Mouse (Mus musculus) CH12.LX (cell line): ENCODE results near the gene Larp4b. TPM values are rescaled to one million over a fixed set of nuclear protein-coding genes. Genes with fewer than 3 reads are reported as not detected.

ENCODE experiments used
- DNase-seq: peaks from one replicate; pipeline ENCODE4 v3.0.0-alpha.2; 2013; ENCODE audit errors: extremely low read depth
- H3K27ac ChIP-seq: 2 replicates; pipeline ENCODE4 v1.5.1; 2012; ENCODE audit warnings: low read depth, mild to moderate bottlenecking, control low read depth, moderate library complexity; ENCODE audit not compliant: insufficient read depth
- H3K27me3 ChIP-seq: replicated peaks from 2 replicates; pipeline ENCODE3; 2012; ENCODE audit warnings: inconsistent platforms
- H3K36me3 ChIP-seq, 2 experiments: replicated peaks in 1 of 2; 2 replicates each; pipeline versions ENCODE3 to v1.6.1; 2012; ENCODE audit warnings: inconsistent platforms in 1 of 2, low read length in 1 of 2, mild to moderate bottlenecking in 1 of 2, mixed read lengths in 1 of 2, moderate library complexity in 1 of 2; ENCODE audit not compliant: control insufficient read depth in 1 of 2, insufficient read depth in 1 of 2
- H3K4me1 ChIP-seq, 2 experiments: 2 replicates each; pipeline ENCODE4 v1.6.1; 2012; ENCODE audit warnings: inconsistent platforms in 1 of 2, moderate library complexity in 1 of 2; ENCODE audit not compliant: insufficient read depth in 2 of 2, control insufficient read depth in 1 of 2
- H3K4me2 ChIP-seq: 2 replicates; pipeline ENCODE4 v1.6.1; 2012; ENCODE audit warnings: low read depth, mild to moderate bottlenecking, control low read depth; ENCODE audit not compliant: poor library complexity, insufficient read depth, severe bottlenecking
- H3K4me3 ChIP-seq, 3 experiments: fragments of 150-350 bp in 1 of 3; sonication (generic) in 1 of 3; replicated peaks in 1 of 3; 2 replicates each; pipeline versions ENCODE3 to v1.5.1; 2011 to 2012; ENCODE audit warnings: low read depth in 2 of 3, low read length in 2 of 3, mild to moderate bottlenecking in 2 of 3, moderate library complexity in 2 of 3, control low read depth in 1 of 3, improper control_type of control experiment in 1 of 3, inconsistent platforms in 1 of 3, mixed read lengths in 1 of 3; ENCODE audit not compliant: poor library complexity in 1 of 3
- H3K79me2 ChIP-seq: replicated peaks from 2 replicates; pipeline ENCODE4 v1.6.1; 2012; ENCODE audit warnings: mild to moderate bottlenecking, moderate library complexity; ENCODE audit not compliant: control insufficient read depth, poor library complexity, insufficient read depth, severe bottlenecking; ENCODE audit errors: extremely low read depth
- H3K9ac ChIP-seq: 2 replicates; pipeline ENCODE4 v1.6.1; 2012; ENCODE audit warnings: low read depth, mild to moderate bottlenecking, control low read depth, moderate library complexity; ENCODE audit not compliant: insufficient read depth
- H3K9me3 ChIP-seq: replicated peaks from 2 replicates; pipeline ENCODE3; 2012; ENCODE audit warnings: low read length, inconsistent platforms, mixed read lengths
- CHD1 ChIP-seq: IDR thresholded peaks from 2 replicates; pipeline ENCODE4 v1.6.1; 2012; ENCODE audit warnings: low read depth, low read length, improper control_type of control experiment, inconsistent platforms
- E2F4 ChIP-seq: IDR thresholded peaks from 2 replicates; pipeline ENCODE4 v1.6.1; 2011; ENCODE audit warnings: low read depth, low read length, improper control_type of control experiment; ENCODE audit not compliant: insufficient replicate concordance
- HCFC1 ChIP-seq: IDR thresholded peaks from 2 replicates; pipeline ENCODE4 v1.6.1; 2012; ENCODE audit warnings: low read depth, mild to moderate bottlenecking, inconsistent platforms, low read length, improper control_type of control experiment
- IRF4 ChIP-seq: IDR thresholded peaks from 2 replicates; pipeline ENCODE4 v1.6.1; 2014; ENCODE audit warnings: low read depth, mild to moderate bottlenecking, inconsistent platforms, low read length, improper control_type of control experiment
- JUN ChIP-seq: IDR thresholded peaks from 2 replicates; pipeline ENCODE4 v1.6.1; 2011; ENCODE audit warnings: low read depth, mild to moderate bottlenecking, low read length, improper control_type of control experiment, moderate library complexity; ENCODE audit not compliant: insufficient read depth
- KAT2A ChIP-seq: IDR thresholded peaks from 2 replicates; pipeline ENCODE4 v1.6.1; 2012; ENCODE audit warnings: low read length, improper control_type of control experiment, inconsistent platforms; ENCODE audit not compliant: insufficient replicate concordance
- MAZ ChIP-seq: IDR thresholded peaks from 2 replicates; pipeline ENCODE4 v1.6.1; 2012; ENCODE audit warnings: low read depth, mild to moderate bottlenecking, inconsistent platforms, low read length, improper control_type of control experiment, moderate library complexity
- MEF2A ChIP-seq: IDR thresholded peaks from 2 replicates; pipeline ENCODE4 v1.6.1; 2014; ENCODE audit warnings: low read depth, mild to moderate bottlenecking, inconsistent platforms, low read length, improper control_type of control experiment, borderline replicate concordance
- MXI1 ChIP-seq: IDR thresholded peaks from 2 replicates; pipeline ENCODE4 v1.6.1; 2011; ENCODE audit warnings: mild to moderate bottlenecking, low read depth, low read length, improper control_type of control experiment
- MYC ChIP-seq: IDR thresholded peaks from 2 replicates; pipeline ENCODE4 v1.6.1; 2011; ENCODE audit warnings: low read depth, mild to moderate bottlenecking, improper control_type of control experiment, low read length
- NELFE ChIP-seq: IDR thresholded peaks from 2 replicates; pipeline ENCODE4 v1.6.1; 2011; ENCODE audit warnings: low read depth, low read length, improper control_type of control experiment
- POLR2A ChIP-seq: IDR thresholded peaks from 2 replicates; pipeline ENCODE4 v1.6.1; 2011; ENCODE audit warnings: low read depth, mild to moderate bottlenecking, improper control_type of control experiment, low read length
- POLR2AphosphoS2 ChIP-seq: IDR thresholded peaks from 2 replicates; pipeline ENCODE4 v1.6.1; 2011; ENCODE audit warnings: low read depth, low read length, improper control_type of control experiment
- RCOR1 ChIP-seq: conservative IDR thresholded peaks from 2 replicates; pipeline ENCODE4 v1.6.1; 2012; ENCODE audit warnings: low read depth, mild to moderate bottlenecking, inconsistent platforms, low read length, improper control_type of control experiment
- SIN3A ChIP-seq: IDR thresholded peaks from 2 replicates; pipeline ENCODE4 v1.6.1; 2012; ENCODE audit warnings: low read length, improper control_type of control experiment, inconsistent platforms
- SMC3 ChIP-seq: IDR thresholded peaks from 2 replicates; pipeline ENCODE4 v1.6.1; 2011; ENCODE audit warnings: low read depth, low read length, improper control_type of control experiment
- TCF12 ChIP-seq: IDR thresholded peaks from 2 replicates; pipeline ENCODE4 v1.6.1; 2014; ENCODE audit warnings: low read depth, mild to moderate bottlenecking, inconsistent platforms, low read length, improper control_type of control experiment
- UBTF ChIP-seq: IDR thresholded peaks from 2 replicates; pipeline ENCODE4 v1.6.1; 2012; ENCODE audit warnings: low read depth, mild to moderate bottlenecking, inconsistent platforms, low read length, improper control_type of control experiment, moderate library complexity
- USF1 ChIP-seq: IDR thresholded peaks from 2 replicates; pipeline ENCODE4 v1.6.1; 2014; ENCODE audit warnings: low read depth, mild to moderate bottlenecking, inconsistent platforms, low read length, improper control_type of control experiment
- USF2 ChIP-seq: conservative IDR thresholded peaks from 2 replicates; pipeline ENCODE4 v1.6.1; 2011; ENCODE audit warnings: low read depth, low read length, improper control_type of control experiment
- ZMIZ1 ChIP-seq: IDR thresholded peaks from 2 replicates; pipeline ENCODE4 v1.6.1; 2012; ENCODE audit warnings: low read depth, mild to moderate bottlenecking, inconsistent platforms, low read length, improper control_type of control experiment
- ZNF384 ChIP-seq: IDR thresholded peaks from 2 replicates; pipeline ENCODE4 v1.6.1; 2012; ENCODE audit warnings: low read depth, low read length, improper control_type of control experiment, inconsistent platforms
- dilution Hi-C: fragments of 300-500 bp; cut with MboI; formaldehyde crosslinking; loops from 2 replicates; pipeline ENCODE4 v1.14.3; 2020; ENCODE audit warnings: low sequenced_read_pairs; ENCODE audit not compliant: extremely low pct_unique_long_range_greater_than_20kb, extremely low pct_ligation_motif_present
- in situ Hi-C: fragments of 300-500 bp; cut with MboI; formaldehyde crosslinking; loops from 3 replicates; pipeline ENCODE4 v1.14.3; 2019; ENCODE audit warnings: low sequenced_read_pairs, low pct_ligation_motif_present, low pct_unique_long_range_greater_than_20kb, mixed read lengths
- polyA plus RNA-seq: library from polyadenylated mRNA; unstranded; fragments of >175 nt; gene quantifications from 2 replicates; pipeline ENCODE4 v1.2.1, GENCODE M21; 2012; ENCODE audit warnings: low read depth; ENCODE audit not compliant: insufficient read length
- total RNA-seq, 2 experiments: library from RNA; depleted of rRNA; stranded (reverse); fragments of 300-350 nt in 1 of 2; fragments of >200 nt in 1 of 2; gene quantifications; 2 replicates each; pipeline ENCODE4 v1.2.3; 2012 to 2014

Larp4b gene
- total and polyA plus RNA-seq, 3 experiments, result 57.9 to 63.3 (median 58.3) TPM

GRCm38 (mm10) chr13:9075825-9076592 lies 17.7 kb upstream of the Larp4b start:
- no peak overlapping the region for H3K4me3 ChIP-seq
- no peak for TF ChIP-seq RCOR1
- no peak for TF ChIP-seq MXI1
- TF ChIP-seq MAZ, result no peak
- no peak for TF ChIP-seq E2F4
- no peak for TF ChIP-seq CHD1
- TF ChIP-seq USF1, result no peak
- TF ChIP-seq HCFC1, result no peak
- no peak for TF ChIP-seq POLR2AphosphoS2
- TF ChIP-seq SMC3, result no peak
- TF ChIP-seq NELFE, result no peak
- no peak for TF ChIP-seq IRF4
- TF ChIP-seq MEF2A, result no peak
- TF ChIP-seq MYC, result no peak
- no peak for TF ChIP-seq USF2
- dilution Hi-C loops, result no loop called here
- no peaks in the 10 kb centered on the region for H3K27me3 ChIP-seq
- H3K9ac ChIP-seq, result no peak overlapping the region
- in situ Hi-C loops, result no loop called here
- no peaks in the 10 kb centered on the region for H3K4me1 ChIP-seq
- DNase-seq, result no peak
- H3K36me3 ChIP-seq, result no peaks in the 10 kb centered on the region
- H3K9me3 ChIP-seq, result no peaks in the 10 kb centered on the region
- no peak overlapping the region for H3K27ac ChIP-seq
- H3K4me2 ChIP-seq, result no peak overlapping the region
- no peaks in the 10 kb centered on the region for H3K79me2 ChIP-seq

- DNase-seq, result no peak
- dilution Hi-C loops, result no loop called here
- no peak overlapping the region for H3K27ac ChIP-seq
- no peak overlapping the region for H3K9ac ChIP-seq
- in situ Hi-C loops, result no loop called here
- H3K79me2 ChIP-seq, result no peaks in the 10 kb centered on the region
- no peaks in the 10 kb centered on the region for H3K27me3 ChIP-seq
- no peaks in the 10 kb centered on the region for H3K9me3 ChIP-seq
- H3K4me3 ChIP-seq, result no peak overlapping the region
- no peaks in the 10 kb centered on the region for H3K36me3 ChIP-seq
- no peaks in the 10 kb centered on the region for H3K4me1 ChIP-seq
- H3K4me2 ChIP-seq, result no peak overlapping the region
- TF ChIP-seq UBTF (no peak), MYC (no peak), TCF12 (no peak), ZMIZ1 (no peak), SIN3A (no peak), KAT2A (no peak), RCOR1 (no peak), MXI1 (no peak), ZNF384 (no peak), NELFE (no peak), E2F4 (no peak), CHD1 (no peak), JUN (no peak), SMC3 (no peak), POLR2A (no peak)
- TF ChIP-seq, all 38 proteins: peak for 0
These were observed 11.4 kb upstream of the Larp4b start for GRCm38 (mm10) chr13:9082128-9082883.
